Mouse (Mus musculus) limb, embryonic 14.5 days (tissue): Measurements from ENCODE around the gene 4930523C07Rik. TPM values are rescaled to one million over a fixed set of nuclear protein-coding genes. Genes with fewer than 3 reads are reported as not detected.

Experiments
- ATAC-seq: fragments of 200-750 bp; cut with Nextera tagmentation; 2 replicates; pipeline ENCODE4 v1.8.0; 2017; ENCODE audit warnings: low read depth, moderate number of reproducible peaks, moderate TSS enrichment; ENCODE audit not compliant: low FRiP score
- DNase-seq: peaks from one replicate; pipeline ENCODE4 v3.0.0-alpha.2; 2015; ENCODE audit warnings: low spot score
- H3K27ac ChIP-seq: fragments of 300-500 bp; sonication (generic); replicated peaks from 2 replicates; pipeline ENCODE4 v1.5.1; 2014; ENCODE audit warnings: low read depth, mild to moderate bottlenecking, low read length, moderate library complexity, mixed read lengths
- H3K27me3 ChIP-seq: fragments of 300-500 bp; sonication (generic); 2 replicates; pipeline ENCODE4 v1.6.1; 2014; ENCODE audit warnings: low read length, mixed read lengths; ENCODE audit not compliant: control insufficient read depth, insufficient read depth
- H3K36me3 ChIP-seq: fragments of 300-500 bp; sonication (generic); 2 replicates; pipeline ENCODE4 v1.6.1; 2014; ENCODE audit warnings: mild to moderate bottlenecking, low read length, moderate library complexity, mixed read lengths; ENCODE audit not compliant: control insufficient read depth, insufficient read depth
- H3K4me1 ChIP-seq: fragments of 300-500 bp; sonication (generic); 2 replicates; pipeline ENCODE4 v1.6.1; 2014; ENCODE audit warnings: antibody characterized with exemption, low read length, mixed read lengths; ENCODE audit not compliant: control insufficient read depth, insufficient read depth
- H3K4me2 ChIP-seq: fragments of 300-500 bp; sonication (generic); replicated peaks from 2 replicates; pipeline ENCODE4 v1.6.1; 2014; ENCODE audit warnings: low read depth, mild to moderate bottlenecking, low read length, moderate library complexity; ENCODE audit not compliant: severe bottlenecking
- H3K4me3 ChIP-seq: fragments of 300-500 bp; sonication (generic); replicated peaks from 2 replicates; pipeline ENCODE4 v1.5.1; 2014; ENCODE audit warnings: low read length
- H3K9ac ChIP-seq: fragments of 300-500 bp; sonication (generic); 2 replicates; pipeline ENCODE4 v1.6.1; 2014; ENCODE audit warnings: mild to moderate bottlenecking, low read depth, low read length, moderate library complexity; ENCODE audit not compliant: severe bottlenecking
- H3K9me3 ChIP-seq: fragments of 300-500 bp; sonication (generic); 2 replicates; pipeline ENCODE4 v1.6.1; 2016; ENCODE audit warnings: low read length; ENCODE audit not compliant: control insufficient read depth
- POLR2A ChIP-seq: fragments of 200-500 bp; IDR thresholded peaks from 2 replicates; pipeline ENCODE4 v1.8.0; 2012; ENCODE audit warnings: inconsistent platforms, mild to moderate bottlenecking, moderate library complexity, borderline replicate concordance; ENCODE audit not compliant: insufficient read depth, insufficient read length; ENCODE audit errors: extremely low read depth
- WGBS: fragments of 180-500 bp; shearing (Covaris S2); extraction: QIAGEN DNeasy Blood & Tissue Kit; methylation state at CpG from one replicate; pipeline ENCODE4 v1.1.7; 2014; 5-methylcytosine and 5-hydroxymethylcytosine counted together
- polyA plus RNA-seq, 2 experiments: library from polyadenylated mRNA; depleted of rRNA in 1 of 2; stranded (reverse) in 1 of 2; unstranded in 1 of 2; fragments of >200 nt; fragmentation: Nextera tagmentation in 1 of 2; extraction: Ambion mirVana in 1 of 2; gene quantifications; 2 replicates each; pipeline versions ENCODE4 v1.2.1 to v1.2.3; 2012 to 2014

The 4930523C07Rik gene
- polyA plus RNA-seq, 2 experiments = 9.5 to 21.5 TPM

- no peaks in the 10 kb centered on the region for H3K27me3 ChIP-seq
- no peak overlapping the region; the same call in 1 of the 2 replicates for H3K9ac ChIP-seq
- no peak for DNase-seq
- no peak overlapping the region for H3K4me3 ChIP-seq
- no peak for ATAC-seq
- peaks cover 9% of the 10 kb centered on the region for H3K4me1 ChIP-seq
- WGBS = 85% methylated on average over 7 of the region's 7 CpGs
- H3K4me2 ChIP-seq = no peak overlapping the region
- H3K9me3 ChIP-seq = no peaks in the 10 kb centered on the region
- no peak for TF ChIP-seq POLR2A
- H3K27ac ChIP-seq = no peak overlapping the region
- no peaks in the 10 kb centered on the region for H3K36me3 ChIP-seq
These were observed 2.9 kb upstream of the 4930523C07Rik start for GRCm38 (mm10) chr1:160041264-160041775.

- Histone ChIP-seq H3K27ac (no peak overlapping the region), H3K9ac (no peak overlapping the region), H3K36me3 (no peaks in the 10 kb centered on the region), H3K4me1 (peaks cover 9% of the 10 kb centered on the region), H3K9me3 (no peaks in the 10 kb centered on the region), H3K4me2 (no peak overlapping the region), H3K27me3 (no peaks in the 10 kb centered on the region), H3K4me3 (no peak overlapping the region)
- no peak for TF ChIP-seq POLR2A
- ATAC-seq (no peak), DNase-seq (no peak)
- WGBS = 65% methylated on average over 7 of the region's 7 CpGs
These were observed 1.8 kb upstream of the 4930523C07Rik start for GRCm38 (mm10) chr1:160042351-160042750.

- Histone ChIP-seq H3K27ac (no peak overlapping the region), H3K4me2 (peak overlapping the region; percentile 78), H3K9ac (no peak overlapping the region), H3K36me3 (no peaks in the 10 kb centered on the region), H3K27me3 (no peaks in the 10 kb centered on the region), H3K4me1 (peaks cover 9% of the 10 kb centered on the region), H3K9me3 (no peaks in the 10 kb centered on the region), H3K4me3 (peak overlapping the region; percentile 47)
- no peak for DNase-seq
- WGBS = 90% methylated on average over 13 of the region's 13 CpGs
- no peak for TF ChIP-seq POLR2A
- no peak for ATAC-seq
These were observed 759 bp upstream of the 4930523C07Rik start for GRCm38 (mm10) chr1:160043271-160043975.

GRCm38 (mm10) chr1:160045056-160045715 is 1.0 kb downstream of the 4930523C07Rik start:
- no peak for DNase-seq
- 54% methylated on average over 3 of the region's 3 CpGs for WGBS
- Histone ChIP-seq H3K9me3 (no peaks in the 10 kb centered on the region), H3K36me3 (no peaks in the 10 kb centered on the region), H3K9ac (no peak overlapping the region), H3K4me1 (peaks cover 9% of the 10 kb centered on the region), H3K4me2 (peak overlapping the region; percentile 78), H3K27ac (no peak overlapping the region), H3K4me3 (peak overlapping the region; percentile 47), H3K27me3 (no peaks in the 10 kb centered on the region)
- no peak for TF ChIP-seq POLR2A
- no peak for ATAC-seq

GRCm38 (mm10) chr1:160045971-160046370 is 1.8 kb downstream of the 4930523C07Rik start:
- Histone ChIP-seq H3K36me3 (no peaks in the 10 kb centered on the region), H3K27me3 (no peaks in the 10 kb centered on the region), H3K9me3 (no peaks in the 10 kb centered on the region), H3K4me3 (no peak overlapping the region), H3K9ac (no peak overlapping the region), H3K4me2 (no peak overlapping the region), H3K27ac (no peak overlapping the region), H3K4me1 (peaks cover 9% of the 10 kb centered on the region)
- no peak for TF ChIP-seq POLR2A
- no peak for DNase-seq
- no peak for ATAC-seq
- 81% methylated on average over 5 of the region's 5 CpGs for WGBS
